Mouse (Mus musculus): ENCODE results near the gene Snorc. TPM values are rescaled to one million over a fixed set of nuclear protein-coding genes. Genes with fewer than 3 reads are reported as not detected.

Snorc gene
- polyA plus RNA-seq, 1 experiment from 2014 or later: not detected

- ATAC-seq (replicated peaks; ENCODE audit: insufficient number of reproducible peaks, low FRiP score, low TSS enrichment): no peak
- no peak overlapping the region for H3K27ac ChIP-seq (ENCODE audit: low read depth, low read length)
- H3K36me3 ChIP-seq (ENCODE audit: control insufficient read depth, insufficient read depth, low read length): no peaks in the 10 kb centered on the region
- H3K9ac ChIP-seq (ENCODE audit: low read depth, low read length): no peak overlapping the region
- 53% methylated on average over 6 of the region's 6 CpGs for WGBS (ENCODE audit: insufficient replicate concordance)
- no peaks in the 10 kb centered on the region for H3K9me3 ChIP-seq (replicated peaks; ENCODE audit: control insufficient read depth, low read length)
- H3K27me3 ChIP-seq (ENCODE audit: control insufficient read depth, insufficient read depth, low read length): peaks cover 52% of the 10 kb centered on the region
- no peak overlapping the region for H3K4me2 ChIP-seq
- no peak overlapping the region for H3K4me3 ChIP-seq (ENCODE audit: low read depth, low read length)
- peaks cover 7% of the 10 kb centered on the region for H3K4me1 ChIP-seq (ENCODE audit: control insufficient read depth, insufficient read depth, low read length)
Observed at GRCm38 (mm10) chr1:87507857-87508256, 37.8 kb downstream of the Snorc start.

- 19% methylated on average over 26 of the region's 26 CpGs for WGBS (ENCODE audit: insufficient replicate concordance)
- H3K4me1 ChIP-seq (ENCODE audit: control insufficient read depth, insufficient read depth, low read length): peaks cover 7% of the 10 kb centered on the region
- H3K4me3 ChIP-seq (ENCODE audit: low read depth, low read length): peak overlapping the region; percentile 73
- H3K27ac ChIP-seq (ENCODE audit: low read depth, low read length): no peak overlapping the region
- ATAC-seq (replicated peaks; ENCODE audit: insufficient number of reproducible peaks, low FRiP score, low TSS enrichment): no peak
- no peaks in the 10 kb centered on the region for H3K36me3 ChIP-seq (ENCODE audit: control insufficient read depth, insufficient read depth, low read length)
- no peak overlapping the region for H3K9ac ChIP-seq (ENCODE audit: low read depth, low read length)
- 0 out of 2 replicates have a peak, but pooled peaks cover 3% of the 10 kb centered on the region for H3K9me3 ChIP-seq (replicated peaks; ENCODE audit: control insufficient read depth, low read length)
- peaks cover 52% of the 10 kb centered on the region for H3K27me3 ChIP-seq (ENCODE audit: control insufficient read depth, insufficient read depth, low read length)
- H3K4me2 ChIP-seq: peak overlapping the region; percentile 97
Observed at GRCm38 (mm10) chr1:87508591-87509560, 38.8 kb downstream of the Snorc start.

GRCm38 (mm10) chr1:87509561-87510165 is 39.6 kb downstream of the Snorc start, which contains the start of gene Neu2:
Gene Neu2, plus strand, starts transcription at chr1:87509889.
- 2% methylated on average over 56 of the region's 56 CpGs for WGBS (ENCODE audit: insufficient replicate concordance)
- Histone ChIP-seq H3K36me3 (ENCODE audit: control insufficient read depth, insufficient read depth, low read length) (no peaks in the 10 kb centered on the region), H3K27ac (ENCODE audit: low read depth, low read length) (no peak within 1 kb of the TSS), H3K27me3 (ENCODE audit: control insufficient read depth, insufficient read depth, low read length) (peaks cover 52% of the 10 kb centered on the region), H3K9ac (ENCODE audit: low read depth, low read length) (peak within 1 kb of the TSS; percentile 63), H3K9me3 (replicated peaks; ENCODE audit: control insufficient read depth, low read length) (0 out of 2 replicates have a peak, but pooled peaks cover 3% of the 10 kb centered on the region), H3K4me1 (ENCODE audit: control insufficient read depth, insufficient read depth, low read length) (peaks cover 7% of the 10 kb centered on the region), H3K4me2 (peak within 1 kb of the TSS; percentile 97), H3K4me3 (ENCODE audit: low read depth, low read length) (peak within 1 kb of the TSS; percentile 73)
- ATAC-seq (replicated peaks; ENCODE audit: insufficient number of reproducible peaks, low FRiP score, low TSS enrichment): no peak

GRCm38 (mm10) chr1:87510166-87510691 is 40.2 kb downstream of the Snorc start:
- Histone ChIP-seq H3K9me3 (replicated peaks; ENCODE audit: control insufficient read depth, low read length) (0 out of 2 replicates have a peak, but pooled peaks cover 3% of the 10 kb centered on the region), H3K36me3 (ENCODE audit: control insufficient read depth, insufficient read depth, low read length) (no peaks in the 10 kb centered on the region), H3K4me3 (ENCODE audit: low read depth, low read length) (peak overlapping the region; percentile 73), H3K4me2 (peak overlapping the region; percentile 97), H3K27me3 (ENCODE audit: control insufficient read depth, insufficient read depth, low read length) (peaks cover 50% of the 10 kb centered on the region), H3K9ac (ENCODE audit: low read depth, low read length) (peak overlapping the region; percentile 63), H3K4me1 (ENCODE audit: control insufficient read depth, insufficient read depth, low read length) (peaks cover 7% of the 10 kb centered on the region), H3K27ac (ENCODE audit: low read depth, low read length) (no peak overlapping the region)
- peak; percentile 71 for ATAC-seq (replicated peaks; ENCODE audit: insufficient number of reproducible peaks, low FRiP score, low TSS enrichment)
- under 1% methylated on average over 34 of the region's 61 CpGs for WGBS (ENCODE audit: insufficient replicate concordance)

GRCm38 (mm10) chr1:87510845-87511244 is 40.8 kb downstream of the Snorc start:
- no peak overlapping the region; the same call in 1 of the 2 replicates for H3K4me2 ChIP-seq
- no peak overlapping the region for H3K27ac ChIP-seq (ENCODE audit: low read depth, low read length)
- 0 out of 2 replicates have a peak, but pooled peaks cover 3% of the 10 kb centered on the region for H3K9me3 ChIP-seq (replicated peaks; ENCODE audit: control insufficient read depth, low read length)
- no peaks in the 10 kb centered on the region for H3K36me3 ChIP-seq (ENCODE audit: control insufficient read depth, insufficient read depth, low read length)
- no peak for ATAC-seq (replicated peaks; ENCODE audit: insufficient number of reproducible peaks, low FRiP score, low TSS enrichment)
- 23% methylated on average over 5 of the region's 5 CpGs for WGBS (ENCODE audit: insufficient replicate concordance)
- H3K4me1 ChIP-seq (ENCODE audit: control insufficient read depth, insufficient read depth, low read length): peaks cover 7% of the 10 kb centered on the region
- no peak overlapping the region; the same call in 1 of the 2 replicates for H3K4me3 ChIP-seq (ENCODE audit: low read depth, low read length)
- no peak overlapping the region for H3K9ac ChIP-seq (ENCODE audit: low read depth, low read length)
- peaks cover 49% of the 10 kb centered on the region for H3K27me3 ChIP-seq (ENCODE audit: control insufficient read depth, insufficient read depth, low read length)

- H3K9ac ChIP-seq (ENCODE audit: low read depth, low read length): no peak overlapping the region
- no peaks in the 10 kb centered on the region for H3K9me3 ChIP-seq (replicated peaks; ENCODE audit: control insufficient read depth, low read length)
- ATAC-seq (replicated peaks; ENCODE audit: insufficient number of reproducible peaks, low FRiP score, low TSS enrichment): no peak
- no peaks in the 10 kb centered on the region for H3K27me3 ChIP-seq (ENCODE audit: control insufficient read depth, insufficient read depth, low read length)
- H3K36me3 ChIP-seq (ENCODE audit: control insufficient read depth, insufficient read depth, low read length): no peaks in the 10 kb centered on the region
- no peak overlapping the region for H3K27ac ChIP-seq (ENCODE audit: low read depth, low read length)
- no peaks in the 10 kb centered on the region for H3K4me1 ChIP-seq (ENCODE audit: control insufficient read depth, insufficient read depth, low read length)
- peak overlapping the region; percentile 25; the same call in 1 of the 2 replicates for H3K4me2 ChIP-seq
- no peak overlapping the region for H3K4me3 ChIP-seq (ENCODE audit: low read depth, low read length)
Observed at GRCm38 (mm10) chr1:87520467-87520866, 50.4 kb downstream of the Snorc start.

GRCm38 (mm10) chr1:87521523-87521922 is 51.5 kb downstream of the Snorc start:
- Histone ChIP-seq H3K27me3 (ENCODE audit: control insufficient read depth, insufficient read depth, low read length) (no peaks in the 10 kb centered on the region), H3K4me1 (ENCODE audit: control insufficient read depth, insufficient read depth, low read length) (no peaks in the 10 kb centered on the region), H3K4me2 (no peak overlapping the region), H3K27ac (ENCODE audit: low read depth, low read length) (no peak overlapping the region), H3K9me3 (replicated peaks; ENCODE audit: control insufficient read depth, low read length) (no peaks in the 10 kb centered on the region), H3K36me3 (ENCODE audit: control insufficient read depth, insufficient read depth, low read length) (no peaks in the 10 kb centered on the region), H3K4me3 (ENCODE audit: low read depth, low read length) (no peak overlapping the region), H3K9ac (ENCODE audit: low read depth, low read length) (no peak overlapping the region)
- 55% methylated on average over 1 of the region's 1 CpGs for WGBS (ENCODE audit: insufficient replicate concordance)
- no peak for ATAC-seq (replicated peaks; ENCODE audit: insufficient number of reproducible peaks, low FRiP score, low TSS enrichment)

- 83% methylated on average over 7 of the region's 7 CpGs for WGBS (ENCODE audit: insufficient replicate concordance)
- ATAC-seq (replicated peaks; ENCODE audit: insufficient number of reproducible peaks, low FRiP score, low TSS enrichment): no peak
Observed at GRCm38 (mm10) chr1:87525041-87525440, 55.0 kb downstream of the Snorc start.

More at GRCm38 (mm10) chr1:87525041-87525440, 55.0 kb downstream of the Snorc start:
- Histone ChIP-seq H3K27me3 (ENCODE audit: control insufficient read depth, insufficient read depth, low read length) (no peaks in the 10 kb centered on the region), H3K9ac (ENCODE audit: low read depth, low read length) (no peak overlapping the region), H3K27ac (ENCODE audit: low read depth, low read length) (no peak overlapping the region), H3K4me3 (ENCODE audit: low read depth, low read length) (no peak overlapping the region), H3K9me3 (replicated peaks; ENCODE audit: control insufficient read depth, low read length) (no peaks in the 10 kb centered on the region), H3K4me2 (no peak overlapping the region), H3K36me3 (ENCODE audit: control insufficient read depth, insufficient read depth, low read length) (no peaks in the 10 kb centered on the region), H3K4me1 (ENCODE audit: control insufficient read depth, insufficient read depth, low read length) (no peaks in the 10 kb centered on the region)
